Mouse (Mus musculus): ENCODE results near the gene Bco2. TPM values are rescaled to one million over a fixed set of nuclear protein-coding genes. Genes with fewer than 3 reads are reported as not detected.

Gene Bco2
- polyA plus RNA-seq (2012; rRNA removed) (0.12 and 0.28 TPM in 2 replicates), polyA plus RNA-seq (2014; fragmentation: Nextera tagmentation; extraction: Ambion mirVana) (0.33 and 0.58 TPM in 2 replicates)

DNA sequence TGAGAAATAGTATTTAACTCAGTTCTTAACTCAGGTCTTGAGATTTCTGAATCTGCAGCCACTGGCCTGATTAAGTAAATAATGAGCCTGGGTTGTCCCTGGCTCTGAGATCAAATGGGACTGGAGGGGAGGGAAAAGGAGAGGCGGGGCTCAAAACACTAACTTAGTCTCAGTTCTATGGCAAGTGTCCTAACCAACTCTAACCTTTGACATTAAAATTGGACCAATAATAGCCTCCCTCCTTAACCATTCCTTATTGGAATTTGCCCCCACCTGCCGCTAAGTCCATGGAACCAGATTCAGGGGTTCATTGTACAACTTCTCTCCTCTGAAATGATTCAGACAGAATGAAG is at the start of gene Bco2:
Gene Bco2, minus strand, starts transcription at position 88 of the 353 bp plus-strand sequence.
- Histone ChIP-seq H3K4me2 (ENCODE audit: low read depth) (no peak within 1 kb of the TSS), H3K4me3 (ENCODE audit: insufficient read depth in 1 of 2, low read depth in 2 of 2, low read length in 2 of 2) (no peak within 1 kb of the TSS), H3K27me3 (ENCODE audit: control insufficient read depth, insufficient read depth, low read length) (no peaks in the 10 kb centered on the region), H3K4me1 (replicated peaks; ENCODE audit: control insufficient read depth in 2 of 2, insufficient read depth in 2 of 2, low read length in 1 of 2) (no peaks in the 10 kb centered on the region), H3K27ac (no peak within 1 kb of the TSS), H3K9ac (replicated peaks) (no peak within 1 kb of the TSS), H3K9me3 (ENCODE audit: control insufficient read depth, low read length) (no peaks in the 10 kb centered on the region), H3K36me3 (replicated peaks; ENCODE audit: control insufficient read depth, insufficient read depth, low read depth) (no peaks in the 10 kb centered on the region)
- TF ChIP-seq EP300 (IDR thresholded peaks at IDR 0.05; ENCODE audit: low read depth) = no peak
- no peak for TF ChIP-seq CTCF (IDR thresholded peaks at IDR 0.05; ENCODE audit: low read depth)
- DNase-seq (ENCODE audit: low read depth in 3 of 3, low spot score in 3 of 3) (no peak), ATAC-seq (ENCODE audit: insufficient read depth) (no peak)
- WGBS (ENCODE audit: insufficient replicate concordance) = 51% methylated on average over 2 of the region's 2 CpGs

DNA sequence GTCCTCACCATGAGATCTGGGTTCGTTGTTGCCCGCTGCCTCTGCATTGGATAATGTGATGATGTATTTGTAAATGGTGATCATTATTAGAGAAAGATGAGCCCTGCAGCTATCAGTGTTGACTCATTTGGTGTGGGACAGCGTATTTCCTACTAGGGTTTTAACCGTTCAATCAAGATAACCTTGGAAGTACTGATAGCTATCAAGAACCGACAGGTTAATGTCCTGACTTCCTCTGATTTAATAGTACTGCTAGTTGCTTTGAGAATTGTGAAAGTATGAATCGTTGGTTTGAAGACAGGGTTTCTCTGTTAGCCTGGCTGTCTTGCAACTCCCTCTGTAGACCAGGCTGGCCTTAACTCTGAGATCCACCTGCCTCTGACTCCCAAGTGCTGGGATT is 49.4 kb upstream of the Bco2 start:
- ATAC-seq (ENCODE audit: insufficient read depth) (peak; percentile 4; the same call in 1 of the 2 replicates), DNase-seq (ENCODE audit: low read depth in 3 of 3, low spot score in 3 of 3) (no peak)
- TF ChIP-seq CTCF (IDR thresholded peaks at IDR 0.05; ENCODE audit: low read depth) (no peak), EP300 (IDR thresholded peaks at IDR 0.05; ENCODE audit: low read depth) (no peak)

DNA sequence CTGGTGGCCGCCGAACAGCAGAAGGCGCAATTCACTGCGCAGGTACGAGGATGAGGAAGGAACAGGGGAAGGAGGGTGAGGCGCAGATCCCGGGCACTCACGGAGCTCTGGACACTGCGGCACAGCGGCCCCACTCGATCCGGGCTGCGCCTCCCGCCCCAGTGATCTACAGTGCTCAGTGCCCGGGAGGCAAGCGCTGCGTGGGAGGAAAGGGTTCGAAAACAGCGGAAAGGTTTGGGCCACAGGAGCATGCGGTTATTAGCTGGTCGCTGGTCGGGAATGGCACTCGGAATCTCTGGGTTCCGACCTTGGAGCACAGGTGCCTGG is 49.0 kb upstream of the Bco2 start:
- H3K9ac ChIP-seq (replicated peaks) = peak overlapping the region; percentile 67
- H3K27me3 ChIP-seq (ENCODE audit: control insufficient read depth, insufficient read depth, low read length) = no peaks in the 10 kb centered on the region
- H3K4me1 ChIP-seq (replicated peaks; ENCODE audit: control insufficient read depth in 2 of 2, insufficient read depth in 2 of 2, low read length in 1 of 2) = peaks cover 24 to 26% of the 10 kb centered on the region in 2 experiments
- H3K36me3 ChIP-seq (replicated peaks; ENCODE audit: control insufficient read depth, insufficient read depth, low read depth) = peaks cover 40% of the 10 kb centered on the region
- no peak for DNase-seq (ENCODE audit: low read depth in 3 of 3, low spot score in 3 of 3)
- WGBS (ENCODE audit: insufficient replicate concordance) = under 1% methylated on average over 24 of the region's 24 CpGs
- H3K4me3 ChIP-seq (ENCODE audit: insufficient read depth in 1 of 2, low read depth in 2 of 2, low read length in 2 of 2) = peak overlapping the region; percentile 84 to 96
- peak overlapping the region; percentile 64 for H3K27ac ChIP-seq
- no peaks in the 10 kb centered on the region for H3K9me3 ChIP-seq (ENCODE audit: control insufficient read depth, low read length)
- peak overlapping the region; percentile 87 for H3K4me2 ChIP-seq (ENCODE audit: low read depth)
- ATAC-seq (ENCODE audit: insufficient read depth) = peak; percentile 78
- peak; percentile 64 for TF ChIP-seq CTCF (IDR thresholded peaks at IDR 0.05; ENCODE audit: low read depth)
- no peak for TF ChIP-seq EP300 (IDR thresholded peaks at IDR 0.05; ENCODE audit: low read depth)

More for the DNA sequence above, 49.4 kb upstream of the Bco2 start:
- 0% methylated on average over 6 of the region's 6 CpGs for WGBS (ENCODE audit: insufficient replicate concordance)
- Histone ChIP-seq H3K36me3 (replicated peaks; ENCODE audit: control insufficient read depth, insufficient read depth, low read depth) (peaks cover 36% of the 10 kb centered on the region), H3K4me3 (ENCODE audit: insufficient read depth in 1 of 2, low read depth in 2 of 2, low read length in 2 of 2) (peak overlapping the region; percentile 84 to 96), H3K4me2 (ENCODE audit: low read depth) (peak overlapping the region; percentile 87), H3K27ac (peak overlapping the region; percentile 64), H3K9me3 (ENCODE audit: control insufficient read depth, low read length) (no peaks in the 10 kb centered on the region), H3K27me3 (ENCODE audit: control insufficient read depth, insufficient read depth, low read length) (no peaks in the 10 kb centered on the region), H3K4me1 (replicated peaks; ENCODE audit: control insufficient read depth in 2 of 2, insufficient read depth in 2 of 2, low read length in 1 of 2) (peaks cover 24 to 26% of the 10 kb centered on the region in 2 experiments), H3K9ac (replicated peaks) (peak overlapping the region; percentile 67)

DNA sequence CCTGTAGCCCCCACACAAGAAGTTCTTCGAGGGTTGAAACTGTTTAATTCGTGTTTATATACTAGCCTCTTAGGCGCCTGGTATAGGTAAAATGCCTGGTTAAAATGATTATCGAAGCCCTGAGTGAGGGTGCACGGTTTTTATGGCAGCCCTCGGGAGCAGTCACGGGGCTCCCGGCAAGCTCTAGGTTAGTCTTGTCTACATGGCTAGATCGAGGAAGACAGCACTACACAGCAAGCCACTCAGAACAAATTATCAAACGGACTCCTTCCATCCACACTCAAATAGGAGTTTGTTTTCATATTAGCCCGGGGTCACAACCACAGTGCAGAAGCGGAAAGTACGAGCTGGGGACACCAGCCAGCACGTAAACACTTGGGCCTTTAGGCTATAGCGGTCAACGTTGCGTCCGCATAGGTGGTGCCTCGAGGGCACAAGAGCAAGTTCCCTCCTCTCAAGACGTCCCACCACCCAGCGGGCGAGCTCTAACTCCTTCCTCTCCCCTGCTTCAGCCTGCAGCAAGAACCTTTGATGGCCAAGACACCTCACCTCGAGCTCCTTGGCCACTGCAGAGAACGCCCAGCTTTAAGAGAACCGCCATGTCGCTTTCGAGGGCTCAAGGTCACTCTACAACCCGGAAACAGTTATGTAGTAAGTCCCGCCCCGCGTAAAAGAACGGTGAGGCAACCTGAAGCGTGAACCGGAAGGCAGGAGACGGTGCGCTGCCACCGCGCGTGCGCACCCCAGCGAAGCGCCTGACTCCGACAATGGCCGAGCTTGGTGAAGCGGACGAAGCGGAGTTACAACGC is 48.4 kb upstream of the Bco2 start, which contains the start of the genes Sdhd and Timm8b:
Gene Sdhd, minus strand, starts transcription at position 624 of the 809 bp plus-strand sequence.
Gene Timm8b, plus strand, starts transcription at position 722 of the 809 bp plus-strand sequence.
- peak within 1 kb of the TSS; percentile 87 for H3K4me2 ChIP-seq (ENCODE audit: low read depth)
- WGBS (ENCODE audit: insufficient replicate concordance) = under 1% methylated on average over 48 of the region's 48 CpGs

More for the DNA sequence above, 48.4 kb upstream of the Bco2 start, which contains the start of the genes Sdhd and Timm8b:
- H3K36me3 ChIP-seq (replicated peaks; ENCODE audit: control insufficient read depth, insufficient read depth, low read depth) = peaks cover 43% of the 10 kb centered on the region
- peak within 1 kb of the TSS; percentile 84 for H3K9ac ChIP-seq (replicated peaks)
- peak; percentile 92 for ATAC-seq (ENCODE audit: insufficient read depth)
- no peaks in the 10 kb centered on the region for H3K9me3 ChIP-seq (ENCODE audit: control insufficient read depth, low read length)
- H3K27ac ChIP-seq = peak within 1 kb of the TSS; percentile 71
- DNase-seq (ENCODE audit: low read depth in 3 of 3, low spot score in 3 of 3) = peak; percentile 91 to 95 (median 92)
- H3K4me1 ChIP-seq (replicated peaks; ENCODE audit: control insufficient read depth in 2 of 2, insufficient read depth in 2 of 2, low read length in 1 of 2) = peaks cover 24 to 26% of the 10 kb centered on the region in 2 experiments
- H3K4me3 ChIP-seq (ENCODE audit: insufficient read depth in 1 of 2, low read depth in 2 of 2, low read length in 2 of 2) = peak within 1 kb of the TSS; percentile 84 to 96
- no peak for TF ChIP-seq CTCF (IDR thresholded peaks at IDR 0.05; ENCODE audit: low read depth)
- 0 out of 2 replicates have a peak, but pooled peaks have one; percentile 7 for TF ChIP-seq EP300 (IDR thresholded peaks at IDR 0.05; ENCODE audit: low read depth)
- no peaks in the 10 kb centered on the region for H3K27me3 ChIP-seq (ENCODE audit: control insufficient read depth, insufficient read depth, low read length)

Data from liver, embryonic 14.5 days (tissue).